Mouse (Mus musculus) heart, embryonic 15.5 days (tissue): ENCODE measurements at regions not wholly inside any gene's neighbourhood (a gene's known extent, or its start where the extent isn't known, plus 50 kb on each side); places are given as distances from the start of the nearest gene placed in this dataset.

Source experiments
- ATAC-seq: fragments of 200-750 bp; cut with Nextera tagmentation; replicated peaks from 2 replicates; pipeline ENCODE4 v1.8.0; 2017; ENCODE audit warnings: low read depth, moderate TSS enrichment; ENCODE audit not compliant: insufficient number of reproducible peaks, insufficient read depth, low FRiP score
- H3K27ac ChIP-seq: fragments of 300-500 bp; sonication (generic); 2 replicates; pipeline ENCODE4 v1.5.1; 2015; ENCODE audit warnings: mild to moderate bottlenecking, inconsistent platforms
- H3K27me3 ChIP-seq: fragments of 300-500 bp; sonication (generic); 2 replicates; pipeline ENCODE4 v1.6.1; 2015; ENCODE audit warnings: inconsistent platforms
- H3K36me3 ChIP-seq: fragments of 300-500 bp; sonication (generic); 2 replicates; pipeline ENCODE4 v1.6.1; 2015; ENCODE audit warnings: mild to moderate bottlenecking, inconsistent platforms
- H3K4me1 ChIP-seq: fragments of 300-500 bp; sonication (generic); replicated peaks from 2 replicates; pipeline ENCODE4 v1.6.1; 2015; ENCODE audit warnings: inconsistent platforms
- H3K4me2 ChIP-seq: fragments of 300-500 bp; sonication (generic); 2 replicates; pipeline ENCODE4 v1.6.1; 2015; ENCODE audit warnings: inconsistent platforms, mild to moderate bottlenecking, moderate library complexity
- H3K4me3 ChIP-seq: fragments of 300-500 bp; sonication (generic); 2 replicates; pipeline ENCODE4 v1.5.1; 2015; ENCODE audit warnings: mild to moderate bottlenecking, inconsistent platforms
- H3K9ac ChIP-seq: fragments of 300-500 bp; sonication (generic); 2 replicates; pipeline ENCODE4 v1.6.1; 2015; ENCODE audit warnings: mild to moderate bottlenecking, inconsistent platforms
- H3K9me3 ChIP-seq: fragments of 300-500 bp; sonication (generic); replicated peaks from 2 replicates; pipeline ENCODE4 v1.6.1; 2016; ENCODE audit warnings: inconsistent platforms
- WGBS: fragments of 180-500 bp; shearing (Covaris S2); methylation state at CpG from one replicate; pipeline ENCODE4 v1.1.7; 2015; ENCODE audit warnings: mixed read lengths; 5-methylcytosine and 5-hydroxymethylcytosine counted together

DNA sequence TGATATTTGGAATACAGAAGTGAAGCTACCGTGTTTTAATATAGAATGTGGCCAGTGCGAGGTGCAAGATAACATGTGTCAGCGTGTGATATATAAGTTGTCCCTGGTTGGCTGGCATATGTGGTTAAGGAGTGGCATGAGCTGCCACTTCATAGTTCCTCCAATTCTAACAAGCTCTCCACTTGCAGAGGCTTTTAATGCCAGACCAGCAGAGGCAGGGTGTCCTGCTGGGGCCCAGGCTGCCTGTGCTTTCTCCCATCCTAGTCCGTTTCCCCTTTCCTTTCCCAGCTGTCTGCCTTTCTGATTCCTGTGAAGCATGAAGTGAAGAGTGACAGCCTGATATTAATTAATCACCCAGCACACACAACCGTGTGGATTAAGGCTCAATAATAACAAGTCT lies 73.7 kb upstream of the Bcl6 start:
- Histone ChIP-seq H3K9ac (no peak overlapping the region), H3K9me3 (no peaks in the 10 kb centered on the region), H3K27ac (no peak overlapping the region), H3K27me3 (no peaks in the 10 kb centered on the region), H3K4me1 (peaks cover 10% of the 10 kb centered on the region; the same call in 1 of the 2 replicates), H3K4me2 (no peak overlapping the region), H3K4me3 (no peak overlapping the region), H3K36me3 (no peaks in the 10 kb centered on the region)
- 46% methylated on average over 5 of the region's 5 CpGs for WGBS
- ATAC-seq, result no peak

DNA sequence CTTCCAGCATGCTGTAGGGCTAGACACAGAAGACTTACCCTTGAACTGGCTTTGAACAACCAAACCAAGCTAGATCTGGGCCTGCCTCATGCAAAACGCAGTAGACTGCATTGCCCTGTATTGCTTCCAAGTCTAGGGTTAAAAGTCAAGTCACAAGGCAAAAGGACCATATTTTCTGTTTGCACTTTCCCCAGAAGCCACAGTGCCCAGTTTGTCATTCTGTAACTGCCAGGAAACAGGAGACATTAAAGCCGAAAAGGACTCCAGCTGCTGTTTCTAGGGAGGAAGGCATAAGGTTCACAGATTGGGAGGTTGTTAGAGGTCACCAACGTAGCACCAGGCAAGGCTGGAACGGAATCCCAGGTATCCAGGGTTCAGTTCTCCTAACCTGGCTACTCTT lies 72.8 kb upstream of the Bcl6 start:
- Histone ChIP-seq H3K4me1 (peaks cover 16% of the 10 kb centered on the region), H3K4me2 (no peak overlapping the region), H3K9me3 (no peaks in the 10 kb centered on the region), H3K36me3 (no peaks in the 10 kb centered on the region), H3K27ac (no peak overlapping the region), H3K9ac (no peak overlapping the region), H3K27me3 (no peaks in the 10 kb centered on the region), H3K4me3 (no peak overlapping the region)
- 72% methylated on average over 4 of the region's 4 CpGs for WGBS
- ATAC-seq, result no peak

DNA sequence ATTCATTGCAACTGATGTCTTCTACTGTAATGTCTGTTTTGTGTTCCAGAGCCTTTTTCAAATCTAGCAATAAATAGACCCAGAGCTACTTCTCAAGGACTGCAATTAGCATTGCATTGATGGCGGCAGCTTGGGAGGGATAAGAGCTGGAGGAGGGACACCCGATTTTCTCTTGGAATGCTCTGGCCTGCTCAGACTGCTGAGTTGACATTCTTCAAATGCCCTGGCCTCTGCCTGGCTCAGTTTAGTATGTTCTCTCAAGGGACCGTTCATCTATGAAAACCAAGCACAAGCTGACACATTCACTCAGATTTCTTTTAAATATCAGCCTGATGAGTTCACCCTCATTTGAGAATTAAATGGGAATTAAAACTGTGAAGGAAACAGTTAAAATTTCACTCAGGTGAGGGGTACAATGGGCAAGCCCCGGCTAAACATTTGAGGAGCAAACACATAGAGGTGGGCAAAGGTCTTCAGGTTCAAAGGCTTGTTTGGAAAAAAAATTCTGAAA lies 70.5 kb upstream of the Bcl6 start:
- Histone ChIP-seq H3K9me3 (no peaks in the 10 kb centered on the region), H3K4me1 (peaks cover 16% of the 10 kb centered on the region), H3K4me2 (no peak overlapping the region), H3K27ac (no peak overlapping the region), H3K9ac (no peak overlapping the region), H3K4me3 (no peak overlapping the region), H3K27me3 (no peaks in the 10 kb centered on the region), H3K36me3 (no peaks in the 10 kb centered on the region)
- 56% methylated on average over 4 of the region's 4 CpGs for WGBS
- ATAC-seq, result no peak

DNA sequence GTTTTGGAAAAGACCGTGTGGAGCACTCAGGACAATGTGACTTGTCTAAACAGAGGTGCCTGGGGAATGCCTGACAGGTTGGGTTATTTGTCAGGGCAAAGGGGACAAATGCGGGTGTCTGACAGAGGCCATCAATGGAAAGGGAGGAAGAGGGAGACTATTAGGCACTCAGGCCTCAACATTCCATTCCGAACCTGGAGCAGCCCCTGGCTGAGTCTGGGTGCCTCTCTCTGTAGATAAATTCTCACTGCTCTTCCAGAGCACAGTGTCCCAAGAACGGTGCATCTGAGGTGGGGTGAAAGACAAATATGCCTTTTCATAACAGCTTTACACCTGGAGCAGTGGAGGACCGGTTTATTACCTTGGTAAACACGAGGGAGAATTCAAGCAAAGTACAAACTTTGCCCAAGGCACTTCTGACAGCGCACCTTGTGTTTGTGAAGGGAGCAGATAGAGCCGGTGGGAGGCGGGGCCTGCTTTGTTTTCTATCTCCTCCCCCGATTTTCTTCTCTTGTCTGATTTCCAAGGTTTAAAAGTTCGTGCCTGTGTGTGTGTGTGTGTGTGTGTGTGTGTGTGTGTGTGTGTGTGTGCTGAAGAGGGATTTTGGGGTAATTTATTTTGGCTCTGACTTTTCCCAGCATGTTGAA lies 68.4 kb upstream of the Bcl6 start:
- no peak for ATAC-seq
- WGBS, result 34% methylated on average over 11 of the region's 11 CpGs
- Histone ChIP-seq H3K27me3 (no peaks in the 10 kb centered on the region), H3K27ac (no peak overlapping the region), H3K4me3 (no peak overlapping the region), H3K4me1 (peaks cover 12% of the 10 kb centered on the region), H3K4me2 (no peak overlapping the region), H3K9ac (no peak overlapping the region), H3K9me3 (no peaks in the 10 kb centered on the region), H3K36me3 (no peaks in the 10 kb centered on the region)

DNA sequence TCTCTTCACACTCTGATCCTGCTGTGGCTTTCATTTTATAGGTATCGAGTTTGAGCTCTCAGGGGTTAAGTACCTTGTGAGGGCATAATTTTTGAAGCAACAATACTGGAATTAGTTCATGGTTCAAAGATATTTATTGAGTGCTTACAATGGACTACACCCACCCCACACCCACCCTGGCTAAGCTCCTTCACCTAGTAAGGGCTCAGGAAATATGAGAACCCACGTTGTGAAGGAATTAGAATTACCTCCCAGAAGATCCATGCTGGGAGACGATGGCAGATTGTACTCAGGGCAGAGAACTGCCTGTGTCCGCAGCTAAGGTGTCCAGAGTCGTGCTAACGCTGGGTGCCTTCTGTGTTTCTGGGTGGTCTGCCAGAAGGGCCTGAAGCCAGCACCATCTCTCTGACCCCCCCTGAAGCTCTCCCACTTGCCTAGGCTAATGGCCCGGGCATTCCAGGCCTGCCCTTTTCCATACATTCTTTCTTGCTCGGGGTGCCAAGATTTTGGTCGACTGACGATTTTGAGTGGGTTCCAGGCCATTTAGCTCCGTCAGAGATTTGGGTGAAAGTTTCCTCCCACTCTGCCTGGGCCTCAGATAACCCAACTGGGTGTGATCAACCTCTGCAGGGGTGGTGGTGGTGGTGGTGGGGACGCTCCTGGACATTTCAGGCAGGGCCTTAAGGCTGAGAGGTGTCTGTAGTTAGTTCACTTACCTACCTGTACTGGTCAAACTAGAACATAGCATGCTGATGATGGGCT lies 67.7 kb upstream of the Bcl6 start:
- Histone ChIP-seq H3K4me2 (no peak overlapping the region), H3K36me3 (no peaks in the 10 kb centered on the region), H3K9ac (no peak overlapping the region), H3K27me3 (no peaks in the 10 kb centered on the region), H3K9me3 (no peaks in the 10 kb centered on the region), H3K4me1 (peaks cover 12% of the 10 kb centered on the region), H3K4me3 (no peak overlapping the region), H3K27ac (no peak overlapping the region)
- WGBS, result 63% methylated on average over 12 of the region's 12 CpGs
- no peak for ATAC-seq

DNA sequence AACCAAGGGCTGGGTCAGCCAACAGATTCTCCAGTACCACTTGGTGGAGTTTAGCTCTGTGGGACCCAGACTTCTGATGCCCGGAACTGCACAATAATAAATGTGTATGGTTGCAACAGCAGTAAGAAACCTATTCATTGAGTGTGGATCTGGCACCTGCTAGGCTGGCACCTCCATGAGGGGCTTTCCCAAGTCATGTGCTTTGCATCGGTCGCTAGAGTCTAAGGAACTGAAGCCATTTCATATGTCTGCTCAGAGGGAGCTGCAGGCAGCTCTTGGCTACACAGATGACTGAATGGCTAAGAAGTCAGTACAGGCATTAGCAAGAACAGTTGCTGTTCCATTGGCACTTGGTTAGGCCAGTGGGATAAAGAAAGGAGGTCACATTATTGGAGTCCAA lies 65.6 kb upstream of the Bcl6 start:
- no peaks in the 10 kb centered on the region for H3K27me3 ChIP-seq
- H3K9ac ChIP-seq, result no peak overlapping the region
- H3K36me3 ChIP-seq, result no peaks in the 10 kb centered on the region
- no peak overlapping the region for H3K4me3 ChIP-seq
- no peak for ATAC-seq
- H3K27ac ChIP-seq, result no peak overlapping the region
- H3K9me3 ChIP-seq, result no peaks in the 10 kb centered on the region
- no peak overlapping the region for H3K4me2 ChIP-seq
- H3K4me1 ChIP-seq, result peaks cover 12% of the 10 kb centered on the region
- 92% methylated on average over 3 of the region's 3 CpGs for WGBS

DNA sequence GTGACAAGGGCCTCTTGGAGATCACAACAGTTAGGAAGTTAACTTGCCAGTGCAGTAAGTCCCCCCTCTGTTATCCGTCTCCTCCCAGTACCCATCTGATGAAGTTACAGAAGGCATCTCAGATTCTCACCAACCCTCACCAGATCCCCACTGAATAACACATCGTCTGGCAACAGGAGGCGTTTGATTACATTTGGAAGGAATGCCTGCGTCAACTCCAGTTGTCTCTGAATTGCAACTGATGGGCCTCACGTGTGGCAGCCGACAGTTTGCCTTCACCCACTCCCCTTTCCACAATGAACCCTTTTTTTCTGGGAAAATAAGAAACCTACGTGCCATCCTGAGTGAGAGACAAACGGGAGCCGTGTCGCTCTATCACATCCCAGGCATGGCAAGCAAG lies 64.8 kb upstream of the Bcl6 start:
- WGBS, result 63% methylated on average over 10 of the region's 10 CpGs
- no peak overlapping the region for H3K4me3 ChIP-seq
- H3K9me3 ChIP-seq, result no peaks in the 10 kb centered on the region
- ATAC-seq, result no peak
- no peaks in the 10 kb centered on the region for H3K27me3 ChIP-seq
- H3K27ac ChIP-seq, result no peak overlapping the region
- H3K9ac ChIP-seq, result no peak overlapping the region
- H3K4me2 ChIP-seq, result no peak overlapping the region
- H3K4me1 ChIP-seq, result peaks cover 5% of the 10 kb centered on the region; the same call in 1 of the 2 replicates
- no peaks in the 10 kb centered on the region for H3K36me3 ChIP-seq

DNA sequence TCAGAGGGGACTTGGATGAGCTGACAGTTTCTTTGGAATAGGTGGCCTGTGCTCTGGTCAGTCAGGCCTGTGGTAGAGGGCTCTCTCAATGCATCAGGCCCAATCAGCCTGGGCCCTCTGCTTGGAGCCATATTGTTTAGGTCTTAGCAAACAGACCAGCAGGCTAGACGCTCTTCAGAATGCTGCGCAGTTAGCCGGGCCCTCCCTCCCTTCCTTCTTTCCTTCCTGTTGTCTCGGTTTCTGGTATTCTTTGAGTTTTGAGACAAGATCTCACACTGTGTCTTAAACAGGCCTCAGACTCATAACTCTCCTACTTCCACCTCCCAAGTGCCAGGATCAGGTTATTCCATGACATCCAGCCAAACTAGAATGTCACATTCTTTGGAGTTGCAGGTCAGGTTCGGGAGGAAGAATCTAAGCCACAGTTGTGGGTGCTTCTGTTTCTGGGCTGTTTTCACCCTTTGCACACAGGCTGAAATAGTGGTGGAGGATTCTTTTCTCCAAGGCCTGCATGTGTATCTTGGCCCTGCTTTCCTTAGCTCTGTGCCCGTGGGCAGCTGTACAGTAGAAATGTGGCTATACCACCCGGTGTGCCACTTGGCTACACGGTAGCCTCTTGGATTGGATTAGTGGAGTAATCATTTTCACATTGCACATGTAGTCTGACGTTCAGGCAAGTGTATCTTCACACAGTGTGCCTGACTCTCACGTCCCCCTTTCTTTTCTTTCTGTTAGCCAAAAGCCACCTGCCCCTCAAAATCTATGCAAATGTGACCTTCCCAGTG lies 62.4 kb upstream of the Bcl6 start:
- Histone ChIP-seq H3K36me3 (no peaks in the 10 kb centered on the region), H3K4me1 (no peaks in the 10 kb centered on the region), H3K27me3 (no peaks in the 10 kb centered on the region), H3K9ac (no peak overlapping the region), H3K27ac (no peak overlapping the region), H3K4me3 (no peak overlapping the region), H3K4me2 (no peak overlapping the region), H3K9me3 (no peaks in the 10 kb centered on the region)
- 80% methylated on average over 10 of the region's 10 CpGs for WGBS
- ATAC-seq, result no peak

DNA sequence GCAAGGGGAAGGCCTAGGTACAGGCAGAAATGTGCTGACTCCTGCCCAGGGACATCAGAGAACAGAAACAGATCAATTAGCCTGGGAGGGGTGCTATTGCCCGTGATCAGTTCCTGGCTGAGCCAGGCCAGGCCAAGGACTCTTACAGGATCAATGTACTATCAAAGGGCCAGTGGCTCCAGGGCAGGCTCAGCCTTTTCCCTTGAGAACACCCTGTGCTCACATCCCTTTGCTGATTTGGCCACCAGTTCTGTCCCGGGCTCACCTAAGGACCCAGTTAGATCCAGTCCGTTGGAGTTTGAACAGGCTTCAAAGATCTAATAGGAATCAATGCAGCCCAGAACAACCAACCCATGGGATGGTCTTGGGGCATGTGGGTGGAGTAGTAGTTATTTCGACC lies 55.1 kb upstream of the Bcl6 start:
- Histone ChIP-seq H3K4me3 (no peak overlapping the region), H3K9ac (no peak overlapping the region), H3K27ac (no peak overlapping the region), H3K36me3 (no peaks in the 10 kb centered on the region), H3K27me3 (no peaks in the 10 kb centered on the region), H3K4me1 (no peaks in the 10 kb centered on the region), H3K4me2 (no peak overlapping the region), H3K9me3 (no peaks in the 10 kb centered on the region)
- ATAC-seq, result no peak
- WGBS, result 72% methylated on average over 4 of the region's 4 CpGs

DNA sequence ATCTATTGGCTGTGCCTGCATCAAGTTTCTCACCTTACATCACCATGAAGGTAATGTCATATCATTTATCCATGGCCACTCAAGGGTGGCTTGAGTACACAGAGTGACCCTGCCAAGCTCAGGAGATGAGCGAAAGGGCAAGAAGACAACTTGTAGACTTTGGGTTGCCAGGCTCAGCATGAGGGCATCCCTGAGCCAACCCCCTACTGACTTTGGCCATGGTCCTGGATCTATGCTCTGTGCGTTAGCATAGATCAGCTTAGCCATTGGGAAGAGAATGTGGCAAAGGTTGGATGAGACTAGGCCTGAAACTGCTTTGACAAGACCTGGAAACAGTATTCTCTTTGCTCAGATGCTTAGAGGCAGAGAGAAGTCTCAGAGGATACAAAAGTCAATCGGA lies 54.3 kb upstream of the Bcl6 start:
- no peak overlapping the region for H3K4me3 ChIP-seq
- no peak overlapping the region for H3K4me2 ChIP-seq
- no peaks in the 10 kb centered on the region for H3K9me3 ChIP-seq
- no peak overlapping the region for H3K27ac ChIP-seq
- H3K27me3 ChIP-seq, result no peaks in the 10 kb centered on the region
- ATAC-seq, result no peak
- WGBS, result 88% methylated on average over 3 of the region's 3 CpGs
- H3K4me1 ChIP-seq, result no peaks in the 10 kb centered on the region
- no peaks in the 10 kb centered on the region for H3K36me3 ChIP-seq
- no peak overlapping the region for H3K9ac ChIP-seq

DNA sequence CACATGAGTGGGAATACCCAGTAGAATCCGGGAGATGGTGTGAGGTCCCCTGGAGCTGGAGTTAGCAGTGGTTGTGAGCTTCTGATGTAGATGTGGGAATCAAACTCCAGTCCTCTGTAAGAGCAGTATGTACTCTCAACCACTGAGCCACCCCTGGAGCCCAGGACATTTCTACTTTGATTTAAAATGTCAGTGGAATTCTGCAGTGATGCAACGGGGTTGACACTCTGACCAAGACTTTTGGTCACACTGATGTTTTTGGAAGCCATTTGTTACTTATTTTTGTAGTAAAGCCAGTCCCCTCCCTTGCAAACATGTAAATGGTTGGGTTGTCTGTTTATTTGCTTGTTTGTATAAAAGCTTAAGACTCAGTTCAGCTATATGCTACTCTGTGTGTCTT lies 53.6 kb upstream of the Bcl6 start:
- Histone ChIP-seq H3K4me2 (no peak overlapping the region), H3K27me3 (no peaks in the 10 kb centered on the region), H3K4me1 (no peaks in the 10 kb centered on the region), H3K27ac (no peak overlapping the region), H3K4me3 (no peak overlapping the region), H3K9me3 (no peaks in the 10 kb centered on the region), H3K36me3 (no peaks in the 10 kb centered on the region), H3K9ac (no peak overlapping the region)
- no peak for ATAC-seq
- 69% methylated on average over 2 of the region's 2 CpGs for WGBS
